Mouse (Mus musculus) retina, adult 2 months (tissue): Measurements from ENCODE around the gene Sos2.
"Not testable (repeated sequence)": the region's sequence is repeated elsewhere in the genome, so short reads cannot be mapped to it uniquely, and the experiment has no call there.

ENCODE experiments used
- DNase-seq: peaks from one replicate; pipeline ENCODE4 v3.0.0-alpha.2; 2012; ENCODE audit warnings: low read depth, low spot score

Gene Sos2

GRCm38 (mm10) chr12:69674576-69675537 lies 6.8 kb downstream of the Sos2 start:
- DNase-seq, result no peak

- DNase-seq, result no peak
Observed at GRCm38 (mm10) chr12:69674176-69674575, 7.5 kb downstream of the Sos2 start.

GRCm38 (mm10) chr12:69666721-69667120 lies 14.9 kb downstream of the Sos2 start:
- DNase-seq, result no peak

GRCm38 (mm10) chr12:69661658-69662057 lies 20.0 kb downstream of the Sos2 start:
- no peak for DNase-seq

- DNase-seq, result peak; percentile 23
Observed at GRCm38 (mm10) chr12:69653973-69654372, 27.7 kb downstream of the Sos2 start.

GRCm38 (mm10) chr12:69649511-69649910 lies 32.1 kb downstream of the Sos2 start:
- DNase-seq, result no peak

- no peak for DNase-seq
Observed at GRCm38 (mm10) chr12:69645821-69646616, 35.6 kb downstream of the Sos2 start.

GRCm38 (mm10) chr12:69644877-69645276 lies 36.8 kb downstream of the Sos2 start:
- no peak for DNase-seq

GRCm38 (mm10) chr12:69642877-69643276 lies 38.8 kb downstream of the Sos2 start:
- no peak for DNase-seq

GRCm38 (mm10) chr12:69634761-69635160 lies 46.9 kb downstream of the Sos2 start:
- no peak for DNase-seq

GRCm38 (mm10) chr12:69618590-69618989 lies 63.1 kb downstream of the Sos2 start:
- not testable (repeated sequence) for DNase-seq

- DNase-seq, result no peak
Observed at GRCm38 (mm10) chr12:69604367-69604766, 77.3 kb downstream of the Sos2 start.

GRCm38 (mm10) chr12:69597446-69597845 lies 84.2 kb downstream of the Sos2 start:
- no peak for DNase-seq

- DNase-seq, result no peak
Observed at GRCm38 (mm10) chr12:69593130-69593529, 88.5 kb downstream of the Sos2 start.

- DNase-seq, result no peak
Observed at GRCm38 (mm10) chr12:69583270-69583629, 98.4 kb downstream of the Sos2 start.

- DNase-seq, result peak; percentile 80
Observed at GRCm38 (mm10) chr12:69582613-69583269, 98.9 kb downstream of the Sos2 start, which contains the start of gene Vcpkmt. TSS of gene Vcpkmt (minus strand) at chr12:69583028.

- DNase-seq, result no peak
Observed at GRCm38 (mm10) chr12:69582216-69582612, 99.4 kb downstream of the Sos2 start.

GRCm38 (mm10) chr12:69579623-69580022 lies 102.0 kb downstream of the Sos2 start:
- no peak for DNase-seq

- DNase-seq, result no peak
Observed at GRCm38 (mm10) chr12:69576120-69576627, 105.5 kb downstream of the Sos2 start.

- DNase-seq, result peak; percentile 64
Observed at GRCm38 (mm10) chr12:69573916-69574881, 107.5 kb downstream of the Sos2 start.
